Mouse (Mus musculus) midbrain, embryonic 12.5 days (tissue): ENCODE results near the gene Fbn1. TPM values are rescaled to one million over a fixed set of nuclear protein-coding genes. Genes with fewer than 3 reads are reported as not detected.
"Not testable (repeated sequence)": the region's sequence is repeated elsewhere in the genome, so short reads cannot be mapped to it uniquely, and the experiment has no call there.

Experiments
- ATAC-seq: fragments of 200-750 bp; cut with Nextera tagmentation; 2 replicates; pipeline ENCODE4 v1.8.0; 2017; ENCODE audit warnings: low read depth, moderate TSS enrichment, moderate library complexity; ENCODE audit not compliant: low FRiP score
- H3K27ac ChIP-seq: fragments of 300-500 bp; sonication (generic); replicated peaks from 2 replicates; pipeline ENCODE4 v1.5.1; 2016; ENCODE audit warnings: mild to moderate bottlenecking
- H3K27me3 ChIP-seq: fragments of 300-500 bp; sonication (generic); 2 replicates; pipeline ENCODE4 v1.6.1; 2016; ENCODE audit warnings: mild to moderate bottlenecking
- H3K36me3 ChIP-seq: fragments of 300-500 bp; sonication (generic); 2 replicates; pipeline ENCODE4 v1.6.1; 2016
- H3K4me1 ChIP-seq: fragments of 300-500 bp; sonication (generic); 2 replicates; pipeline ENCODE4 v1.6.1; 2016
- H3K4me2 ChIP-seq: fragments of 300-500 bp; sonication (generic); replicated peaks from 2 replicates; pipeline ENCODE4 v1.6.1; 2016; ENCODE audit warnings: mild to moderate bottlenecking, moderate library complexity
- H3K4me3 ChIP-seq: fragments of 300-500 bp; sonication (generic); 2 replicates; pipeline ENCODE4 v1.5.1; 2016; ENCODE audit warnings: mild to moderate bottlenecking
- H3K9ac ChIP-seq: fragments of 300-500 bp; sonication (generic); replicated peaks from 2 replicates; pipeline ENCODE4 v1.6.1; 2016; ENCODE audit warnings: mild to moderate bottlenecking, moderate library complexity
- H3K9me3 ChIP-seq: fragments of 300-500 bp; sonication (generic); 2 replicates; pipeline ENCODE4 v1.6.1; 2016; ENCODE audit warnings: mild to moderate bottlenecking
- WGBS: fragments of 180-500 bp; shearing (Covaris S2); methylation state at CpG from one replicate; pipeline ENCODE4 v1.1.7; 2016; 5-methylcytosine and 5-hydroxymethylcytosine counted together
- polyA plus RNA-seq: library from polyadenylated mRNA; unstranded; fragments of >200 nt; fragmentation: Nextera tagmentation; extraction: Ambion mirVana; gene quantifications from 2 replicates; pipeline ENCODE4 v1.2.1, GENCODE M21; 2016

Fbn1 gene
- polyA plus RNA-seq, 1 experiment from 2014 or later, result 10.9 TPM

DNA sequence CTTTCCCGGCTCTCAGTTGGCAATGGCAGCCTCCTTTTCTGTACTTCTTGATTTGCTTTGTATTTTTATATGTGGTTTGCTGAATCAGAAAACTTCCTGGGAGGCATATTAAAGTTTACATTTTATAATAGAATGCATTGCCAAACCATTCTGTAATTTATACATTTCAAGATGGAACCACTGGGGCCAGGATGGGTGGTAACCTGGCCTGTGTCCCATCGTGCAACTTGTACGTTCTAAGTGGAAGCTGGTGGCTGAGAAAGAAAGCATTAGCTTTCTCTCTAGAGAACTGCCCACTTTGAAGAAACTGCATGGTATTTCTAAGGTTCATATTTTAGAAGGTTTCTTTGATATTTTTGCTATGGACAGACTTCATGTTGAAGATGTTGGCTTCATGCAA is 212.3 kb downstream of the Fbn1 start:
- ATAC-seq, result no peak
- Histone ChIP-seq H3K9me3 (no peaks in the 10 kb centered on the region), H3K4me2 (no peak overlapping the region), H3K27me3 (no peaks in the 10 kb centered on the region), H3K4me1 (no peaks in the 10 kb centered on the region), H3K4me3 (no peak overlapping the region), H3K36me3 (no peaks in the 10 kb centered on the region), H3K27ac (no peak overlapping the region), H3K9ac (no peak overlapping the region)
- 91% methylated on average over 3 of the region's 3 CpGs for WGBS

DNA sequence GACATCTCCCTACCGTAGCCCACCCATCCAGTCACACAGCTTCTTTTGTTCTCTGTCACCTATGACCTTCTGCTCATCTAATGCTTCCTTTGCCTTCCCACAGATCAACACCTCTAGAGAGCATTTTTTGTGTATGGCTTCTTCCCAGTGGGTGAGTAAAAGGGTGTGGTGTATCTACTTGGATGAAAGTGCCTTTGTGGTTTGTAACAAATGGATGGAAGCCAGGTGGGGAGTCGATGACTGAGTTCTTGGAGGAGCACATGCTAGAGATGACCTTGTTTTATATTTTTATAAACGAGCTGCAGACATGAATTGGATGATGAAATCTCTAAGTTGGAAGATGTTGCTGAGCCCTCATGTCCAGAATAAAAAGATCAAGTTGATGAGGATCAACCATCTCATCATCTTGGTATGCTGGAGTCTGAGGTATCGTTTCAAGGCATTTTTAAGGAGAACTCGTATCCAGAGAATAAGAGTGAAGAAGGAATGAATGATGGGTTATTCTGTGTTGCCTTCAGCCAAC is 213.8 kb downstream of the Fbn1 start:
- ATAC-seq, result no peak
- Histone ChIP-seq H3K9ac (no peak overlapping the region), H3K4me1 (no peaks in the 10 kb centered on the region), H3K27me3 (no peaks in the 10 kb centered on the region), H3K4me2 (no peak overlapping the region), H3K9me3 (no peaks in the 10 kb centered on the region), H3K27ac (no peak overlapping the region), H3K4me3 (no peak overlapping the region), H3K36me3 (no peaks in the 10 kb centered on the region)
- WGBS, result 87% methylated on average over 5 of the region's 5 CpGs

DNA sequence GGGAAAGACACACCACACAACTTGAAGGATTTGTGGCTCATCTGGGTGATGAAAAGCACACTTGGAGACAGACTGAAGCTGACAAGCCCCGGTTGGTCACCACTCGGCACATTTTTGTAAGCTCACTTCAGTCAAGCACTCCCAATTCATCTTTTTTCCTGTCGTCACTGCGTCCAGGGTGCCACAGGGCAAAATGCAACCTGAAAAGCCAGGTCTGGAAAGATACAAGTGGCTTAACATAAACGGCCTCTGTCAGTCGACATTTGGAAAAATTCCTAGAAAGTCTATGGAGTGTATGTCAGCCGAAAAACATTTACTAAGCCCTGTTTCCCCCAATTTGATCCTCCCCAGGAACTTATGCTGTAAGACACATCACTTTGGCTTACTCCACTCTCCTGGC is 215.2 kb downstream of the Fbn1 start:
- H3K4me3 ChIP-seq, result no peak overlapping the region
- no peak for ATAC-seq
- no peak overlapping the region for H3K27ac ChIP-seq
- H3K9me3 ChIP-seq, result no peaks in the 10 kb centered on the region
- H3K36me3 ChIP-seq, result no peaks in the 10 kb centered on the region
- H3K4me2 ChIP-seq, result no peak overlapping the region
- no peaks in the 10 kb centered on the region for H3K27me3 ChIP-seq
- 91% methylated on average over 7 of the region's 7 CpGs for WGBS
- H3K4me1 ChIP-seq, result no peaks in the 10 kb centered on the region
- H3K9ac ChIP-seq, result no peak overlapping the region

DNA sequence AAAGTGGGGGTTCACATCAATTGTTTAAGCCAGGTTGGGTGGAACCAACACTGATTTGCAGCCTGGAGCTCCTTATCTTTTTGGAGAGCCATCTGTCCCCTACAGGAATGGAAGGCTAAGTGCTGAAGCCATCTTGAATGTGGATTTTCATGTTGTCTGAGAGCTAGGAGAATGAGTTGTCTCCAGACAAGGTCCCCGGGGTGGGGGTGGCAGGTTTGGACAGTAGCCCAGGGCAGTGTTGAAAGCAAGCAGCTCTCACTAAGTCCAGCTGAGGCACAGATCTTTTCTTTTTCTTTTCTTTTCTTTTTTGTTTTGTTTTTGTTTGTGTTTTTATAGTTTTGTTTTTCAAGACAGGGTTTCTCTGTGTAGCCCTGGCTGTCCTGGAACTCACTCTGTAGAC is 216.7 kb downstream of the Fbn1 start:
- Histone ChIP-seq H3K9ac (no peak overlapping the region), H3K4me1 (no peaks in the 10 kb centered on the region), H3K4me3 (no peak overlapping the region), H3K27ac (no peak overlapping the region), H3K4me2 (no peak overlapping the region), H3K9me3 (no peaks in the 10 kb centered on the region), H3K27me3 (no peaks in the 10 kb centered on the region), H3K36me3 (no peaks in the 10 kb centered on the region)
- WGBS, result 94% methylated on average over 1 of the region's 1 CpGs
- no peak for ATAC-seq

DNA sequence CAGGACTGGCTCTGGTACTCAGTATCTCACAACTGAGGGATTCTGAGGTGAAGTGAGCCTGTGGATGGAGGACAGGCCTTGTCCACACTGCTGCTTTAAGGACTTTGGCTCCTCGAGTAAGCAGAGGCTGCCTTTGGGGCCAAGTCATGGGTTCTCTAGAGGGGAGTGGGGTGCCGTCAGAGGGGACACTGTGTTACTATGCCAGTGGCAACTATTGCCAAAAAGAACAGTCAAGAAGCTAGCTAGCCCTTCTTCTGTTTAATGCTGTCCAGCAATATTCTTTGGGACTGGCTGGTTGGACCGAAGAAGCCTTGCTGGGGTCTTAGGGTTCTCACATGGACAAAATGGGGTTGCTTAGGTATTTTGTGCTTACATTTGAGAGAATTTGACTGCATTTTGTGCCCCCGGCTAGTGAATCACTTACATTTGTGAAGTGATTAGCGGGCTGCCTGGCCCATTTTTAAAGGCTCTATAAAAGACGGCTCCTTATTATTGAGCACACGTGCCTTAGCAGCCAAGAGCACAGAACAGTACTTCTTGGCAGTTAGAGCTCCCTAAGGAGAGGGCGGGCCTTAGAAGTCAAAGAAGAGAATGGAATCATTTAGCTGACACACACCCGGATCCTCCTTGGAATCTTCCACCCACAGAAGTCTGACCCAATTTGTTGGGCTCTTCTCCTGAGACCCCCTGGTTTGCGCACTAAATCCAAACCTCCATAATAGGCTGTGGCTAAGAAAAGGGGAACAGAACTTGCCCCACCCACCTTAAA is 217.4 kb downstream of the Fbn1 start:
- WGBS, result 77% methylated on average over 10 of the region's 10 CpGs
- H3K4me1 ChIP-seq, result no peaks in the 10 kb centered on the region
- no peak overlapping the region for H3K4me2 ChIP-seq
- H3K27ac ChIP-seq, result no peak overlapping the region
- H3K9me3 ChIP-seq, result no peaks in the 10 kb centered on the region
- no peak overlapping the region for H3K4me3 ChIP-seq
- H3K9ac ChIP-seq, result no peak overlapping the region
- no peak for ATAC-seq
- no peaks in the 10 kb centered on the region for H3K36me3 ChIP-seq
- no peaks in the 10 kb centered on the region for H3K27me3 ChIP-seq

DNA sequence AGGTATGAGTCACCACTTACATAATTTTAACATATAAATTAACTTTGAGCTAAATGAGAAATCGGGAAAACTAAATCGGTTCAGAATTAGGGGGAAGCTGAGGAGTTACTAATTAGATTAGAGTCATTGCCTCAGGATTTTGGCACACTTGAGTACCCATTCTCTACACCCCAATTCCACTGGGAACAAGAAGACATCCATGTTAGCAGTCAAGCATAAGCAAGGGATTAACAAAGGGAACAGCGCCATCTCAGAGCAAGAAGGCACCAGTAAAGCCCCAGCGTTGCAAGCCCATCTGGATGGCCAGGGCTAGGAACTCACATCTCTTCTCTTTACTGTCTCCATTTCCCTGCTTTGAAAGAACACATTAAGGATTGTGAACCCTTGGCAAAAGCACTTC is 222.0 kb downstream of the Fbn1 start:
- WGBS, result 66% methylated on average over 4 of the region's 4 CpGs
- no peak overlapping the region for H3K4me3 ChIP-seq
- ATAC-seq, result no peak

DNA sequence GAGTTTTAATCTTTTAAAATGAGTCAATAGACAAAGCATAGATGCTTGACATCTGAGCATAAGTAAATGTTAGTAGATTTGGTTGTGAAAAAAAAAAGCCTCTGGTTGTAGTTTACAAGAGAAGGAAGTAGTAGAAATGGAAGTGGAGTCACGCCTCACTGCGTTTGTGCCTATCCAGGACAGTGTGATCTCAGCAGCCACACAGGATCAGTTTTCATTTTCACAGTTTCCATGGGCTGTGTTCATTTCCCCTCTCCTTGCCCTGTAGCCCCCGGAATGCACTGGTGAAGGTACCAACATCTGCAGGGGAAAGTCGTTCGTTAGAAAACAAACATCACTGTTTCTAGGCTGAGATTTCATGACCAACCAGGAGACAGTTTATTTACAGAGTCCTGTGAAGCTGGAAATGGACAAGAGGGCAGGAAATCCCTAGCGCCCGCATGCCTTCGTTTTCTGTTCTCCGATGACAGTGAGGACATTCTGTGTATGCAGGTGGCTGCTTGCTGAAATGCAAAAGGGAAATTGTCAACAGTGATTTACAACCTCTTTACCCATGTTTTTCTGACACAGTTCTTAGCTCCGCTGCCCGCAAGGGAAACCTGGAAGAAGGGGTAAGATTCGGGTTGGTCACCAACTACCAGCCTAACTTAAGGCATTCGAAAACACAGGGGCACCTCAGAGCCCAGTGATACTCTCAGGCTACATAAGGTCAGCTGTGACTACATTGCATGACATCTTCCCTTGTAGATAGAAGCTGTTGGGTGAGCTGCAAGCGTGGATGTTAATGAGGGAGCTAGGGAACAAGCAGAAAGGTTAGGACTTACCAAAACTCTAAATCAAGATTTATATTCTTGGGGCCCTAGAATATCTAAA is 225.2 kb downstream of the Fbn1 start:
- H3K9me3 ChIP-seq, result no peaks in the 10 kb centered on the region
- H3K4me1 ChIP-seq, result no peaks in the 10 kb centered on the region
- no peak overlapping the region for H3K4me2 ChIP-seq
- H3K9ac ChIP-seq, result no peak overlapping the region
- H3K4me3 ChIP-seq, result no peak overlapping the region
- 80% methylated on average over 14 of the region's 14 CpGs for WGBS
- H3K36me3 ChIP-seq, result no peaks in the 10 kb centered on the region
- no peak for ATAC-seq
- no peaks in the 10 kb centered on the region for H3K27me3 ChIP-seq
- no peak overlapping the region for H3K27ac ChIP-seq

More for the DNA sequence above, 222.0 kb downstream of the Fbn1 start:
- no peaks in the 10 kb centered on the region for H3K4me1 ChIP-seq
- no peak overlapping the region for H3K27ac ChIP-seq
- H3K4me2 ChIP-seq, result no peak overlapping the region
- H3K9ac ChIP-seq, result no peak overlapping the region
- H3K9me3 ChIP-seq, result no peaks in the 10 kb centered on the region
- no peaks in the 10 kb centered on the region for H3K27me3 ChIP-seq
- no peaks in the 10 kb centered on the region for H3K36me3 ChIP-seq

DNA sequence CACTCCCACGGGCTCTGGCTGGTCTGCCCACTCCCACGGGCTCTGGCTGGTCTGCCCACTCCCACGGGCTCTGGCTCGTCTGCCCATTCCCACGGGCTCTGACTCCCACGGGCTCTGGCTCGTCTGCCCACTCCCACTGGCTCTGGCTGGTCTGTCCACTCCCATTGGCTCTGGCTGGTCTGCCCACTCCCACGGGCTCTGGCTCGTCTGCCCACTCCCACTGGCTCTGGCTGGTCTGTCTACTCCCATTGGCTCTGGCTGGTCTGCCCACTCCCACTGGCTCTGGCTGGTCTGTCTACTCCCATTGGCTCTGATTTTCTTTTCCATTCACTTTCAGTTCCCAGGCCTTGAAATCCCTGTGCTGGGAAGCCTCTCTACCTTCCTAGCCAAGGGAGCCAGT is 227.8 kb downstream of the Fbn1 start:
- H3K4me3 ChIP-seq, H3K9ac ChIP-seq, H3K4me1 ChIP-seq, ATAC-seq, H3K4me2 ChIP-seq, H3K27ac ChIP-seq, H3K36me3 ChIP-seq, H3K9me3 ChIP-seq, H3K27me3 ChIP-seq: not testable (repeated sequence)
- WGBS, result 89% methylated on average over 9 of the region's 9 CpGs

DNA sequence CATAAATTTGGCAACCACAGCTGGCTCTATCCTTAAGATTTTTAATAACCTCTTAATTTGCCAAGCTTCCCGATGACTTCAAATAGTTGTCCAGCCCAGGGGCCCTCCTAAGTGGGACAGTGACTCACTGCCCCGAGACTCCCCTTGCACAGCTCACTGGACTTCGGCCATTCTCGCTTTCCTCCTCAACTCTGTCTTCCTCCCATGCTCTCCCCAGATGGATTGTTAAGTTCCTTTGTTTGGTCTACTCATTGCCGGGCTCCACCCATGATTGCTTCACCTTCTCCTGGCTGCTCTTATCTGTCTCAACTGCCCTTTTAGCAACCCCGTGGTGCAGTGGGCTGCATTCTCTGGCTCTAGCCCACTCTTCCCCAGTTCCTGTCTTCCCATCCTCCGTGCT is 229.3 kb downstream of the Fbn1 start:
- no peak for ATAC-seq
- H3K36me3 ChIP-seq, result no peaks in the 10 kb centered on the region
- no peak overlapping the region for H3K4me3 ChIP-seq
- no peak overlapping the region for H3K9ac ChIP-seq
- WGBS, result 74% methylated on average over 7 of the region's 7 CpGs
- no peaks in the 10 kb centered on the region for H3K4me1 ChIP-seq
- no peaks in the 10 kb centered on the region for H3K27me3 ChIP-seq
- no peak overlapping the region for H3K27ac ChIP-seq
- H3K4me2 ChIP-seq, result no peak overlapping the region
- no peaks in the 10 kb centered on the region for H3K9me3 ChIP-seq

DNA sequence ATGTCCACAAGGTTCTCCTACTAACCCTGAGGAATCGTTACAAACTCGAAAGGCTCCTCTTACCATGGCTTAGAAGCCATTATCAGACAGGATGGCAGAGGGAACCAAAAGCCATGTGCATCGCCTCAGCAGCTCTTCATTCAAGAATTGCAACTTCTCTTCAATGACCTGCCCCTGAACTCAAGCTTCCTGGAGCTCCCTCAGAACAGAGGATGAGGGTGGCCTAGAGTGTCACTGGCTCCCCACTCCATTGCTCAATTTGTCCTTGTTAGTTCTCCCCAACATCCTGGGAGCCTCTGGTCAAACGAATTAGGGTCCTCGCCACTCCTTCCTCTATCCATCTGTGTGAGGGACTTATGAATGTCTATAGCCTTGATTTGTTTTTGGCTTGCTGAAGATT is 231.1 kb downstream of the Fbn1 start:
- H3K4me3 ChIP-seq, result no peak overlapping the region
- ATAC-seq, result no peak
- 85% methylated on average over 5 of the region's 5 CpGs for WGBS
- H3K27ac ChIP-seq, result no peak overlapping the region
- no peaks in the 10 kb centered on the region for H3K9me3 ChIP-seq
- no peak overlapping the region for H3K9ac ChIP-seq
- no peak overlapping the region for H3K4me2 ChIP-seq
- H3K36me3 ChIP-seq, result no peaks in the 10 kb centered on the region
- no peaks in the 10 kb centered on the region for H3K27me3 ChIP-seq
- no peaks in the 10 kb centered on the region for H3K4me1 ChIP-seq

DNA sequence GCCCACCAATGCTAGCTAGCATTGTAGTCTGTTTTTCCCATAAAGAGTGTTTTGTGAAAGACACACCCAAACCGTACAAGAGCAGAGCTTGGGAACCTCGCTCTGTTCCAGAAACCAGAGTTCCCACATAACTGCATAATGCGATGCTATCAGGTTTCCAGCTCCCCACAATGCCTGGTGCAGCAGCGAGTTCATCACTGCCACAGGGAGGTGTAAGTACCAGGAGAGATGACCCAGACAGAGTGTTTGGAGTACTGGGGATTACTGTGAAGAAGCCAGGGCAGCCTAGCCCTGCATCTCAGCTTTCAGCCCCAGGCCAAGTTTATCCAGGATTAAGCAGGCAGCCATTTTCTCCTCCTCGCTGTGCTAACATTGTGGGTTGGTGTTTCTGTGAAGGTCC is 232.2 kb downstream of the Fbn1 start:
- Histone ChIP-seq H3K9ac (no peak overlapping the region), H3K27me3 (no peaks in the 10 kb centered on the region), H3K4me3 (no peak overlapping the region), H3K9me3 (no peaks in the 10 kb centered on the region), H3K27ac (no peak overlapping the region), H3K36me3 (no peaks in the 10 kb centered on the region), H3K4me2 (no peak overlapping the region), H3K4me1 (no peaks in the 10 kb centered on the region)
- no peak for ATAC-seq
- WGBS, result 58% methylated on average over 5 of the region's 5 CpGs

DNA sequence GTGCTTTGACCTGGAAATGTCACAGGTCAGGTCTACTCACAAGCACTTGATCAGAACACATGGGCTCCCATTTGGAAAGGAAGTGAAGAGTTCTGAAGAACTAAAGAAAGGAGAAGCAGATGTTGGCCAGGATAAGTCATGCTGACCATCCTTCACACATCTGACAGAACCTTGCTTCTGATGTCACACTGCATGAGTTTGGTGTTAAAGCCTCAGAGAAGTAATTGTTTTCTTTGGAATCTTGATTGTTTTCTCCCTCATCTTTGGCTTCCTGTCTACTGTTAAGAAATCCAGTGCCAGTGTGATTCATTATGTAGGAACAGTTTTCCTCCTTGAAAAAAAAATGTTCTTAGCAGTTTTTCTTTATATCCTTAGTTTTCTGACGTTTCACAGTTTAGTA is 238.9 kb downstream of the Fbn1 start:
- Histone ChIP-seq H3K4me1 (0 out of 2 replicates have a peak, but pooled peaks cover 2% of the 10 kb centered on the region), H3K4me2 (no peak overlapping the region), H3K4me3 (no peak overlapping the region), H3K27me3 (no peaks in the 10 kb centered on the region), H3K9me3 (no peaks in the 10 kb centered on the region), H3K9ac (no peak overlapping the region), H3K27ac (no peak overlapping the region), H3K36me3 (no peaks in the 10 kb centered on the region)
- no peak for ATAC-seq
- 72% methylated on average over 1 of the region's 1 CpGs for WGBS
